Mouse (Mus musculus) liver, embryonic 12.5 days (tissue): ENCODE results near the gene Larp1b. TPM values are rescaled to one million over a fixed set of nuclear protein-coding genes. Genes with fewer than 3 reads are reported as not detected.

ENCODE experiments used
- ATAC-seq: fragments of 200-750 bp; cut with Nextera tagmentation; 2 replicates; pipeline ENCODE4 v1.8.0; 2017; ENCODE audit warnings: moderate number of reproducible peaks, mild to moderate bottlenecking, moderate library complexity
- H3K27ac ChIP-seq: fragments of 300-500 bp; sonication (generic); 2 replicates; pipeline ENCODE4 v1.5.1; 2016; ENCODE audit warnings: mild to moderate bottlenecking
- H3K27me3 ChIP-seq: fragments of 300-500 bp; sonication (generic); replicated peaks from 2 replicates; pipeline ENCODE4 v1.6.1; 2016; ENCODE audit warnings: mild to moderate bottlenecking, moderate library complexity
- H3K36me3 ChIP-seq: fragments of 300-500 bp; sonication (generic); 2 replicates; pipeline ENCODE4 v1.6.1; 2016; ENCODE audit warnings: mild to moderate bottlenecking, moderate library complexity
- H3K4me1 ChIP-seq: fragments of 300-500 bp; sonication (generic); 2 replicates; pipeline ENCODE4 v1.6.1; 2016
- H3K4me2 ChIP-seq: fragments of 300-500 bp; sonication (generic); 2 replicates; pipeline ENCODE4 v1.6.1; 2016; ENCODE audit warnings: mild to moderate bottlenecking, moderate library complexity
- H3K4me3 ChIP-seq: fragments of 300-500 bp; sonication (generic); 2 replicates; pipeline ENCODE4 v1.5.1; 2016; ENCODE audit warnings: mild to moderate bottlenecking, moderate library complexity
- H3K9ac ChIP-seq: fragments of 300-500 bp; sonication (generic); 2 replicates; pipeline ENCODE4 v1.6.1; 2016; ENCODE audit warnings: mild to moderate bottlenecking, moderate library complexity
- H3K9me3 ChIP-seq: fragments of 300-500 bp; sonication (generic); replicated peaks from 2 replicates; pipeline ENCODE4 v1.6.1; 2016; ENCODE audit warnings: mild to moderate bottlenecking, moderate library complexity
- WGBS: fragments of 180-500 bp; shearing (Covaris S2); methylation state at CpG from one replicate; pipeline ENCODE4 v1.1.7; 2016; ENCODE audit not compliant: insufficient replicate concordance; 5-methylcytosine and 5-hydroxymethylcytosine counted together
- polyA plus RNA-seq: library from polyadenylated mRNA; unstranded; fragments of >200 nt; fragmentation: Nextera tagmentation; extraction: Ambion mirVana; gene quantifications from 2 replicates; pipeline ENCODE4 v1.2.1, GENCODE M21; 2016

Gene Larp1b
- polyA plus RNA-seq, 1 experiment from 2014 or later = 10.2 TPM

DNA sequence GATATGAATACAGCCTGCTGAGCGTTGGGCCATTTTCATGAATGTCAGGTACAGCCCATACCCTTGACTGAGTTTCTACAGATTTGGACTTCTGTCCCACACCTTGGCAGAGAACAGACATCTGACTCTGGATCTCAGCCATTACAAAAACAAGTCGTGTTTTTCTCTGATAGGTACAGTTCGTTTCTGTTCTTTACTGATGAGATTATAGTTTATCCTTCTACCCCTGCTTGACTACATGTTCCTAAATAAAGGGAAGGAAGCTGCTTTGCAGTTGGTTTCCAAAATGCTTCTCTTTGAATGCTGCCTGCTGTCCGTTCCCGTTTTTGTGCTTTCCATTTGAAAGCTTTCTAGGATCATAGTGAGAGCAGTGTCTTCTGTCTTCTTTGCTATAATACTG is 37.9 kb downstream of the Larp1b start:
- ATAC-seq = no peak
- H3K36me3 ChIP-seq = no peaks in the 10 kb centered on the region
- H3K4me3 ChIP-seq = no peak overlapping the region
- no peaks in the 10 kb centered on the region for H3K9me3 ChIP-seq
- H3K27ac ChIP-seq = no peak overlapping the region
- no peaks in the 10 kb centered on the region for H3K27me3 ChIP-seq
- 56% methylated on average over 5 of the region's 5 CpGs for WGBS
- no peak overlapping the region for H3K4me2 ChIP-seq
- H3K4me1 ChIP-seq = no peaks in the 10 kb centered on the region
- no peak overlapping the region for H3K9ac ChIP-seq

DNA sequence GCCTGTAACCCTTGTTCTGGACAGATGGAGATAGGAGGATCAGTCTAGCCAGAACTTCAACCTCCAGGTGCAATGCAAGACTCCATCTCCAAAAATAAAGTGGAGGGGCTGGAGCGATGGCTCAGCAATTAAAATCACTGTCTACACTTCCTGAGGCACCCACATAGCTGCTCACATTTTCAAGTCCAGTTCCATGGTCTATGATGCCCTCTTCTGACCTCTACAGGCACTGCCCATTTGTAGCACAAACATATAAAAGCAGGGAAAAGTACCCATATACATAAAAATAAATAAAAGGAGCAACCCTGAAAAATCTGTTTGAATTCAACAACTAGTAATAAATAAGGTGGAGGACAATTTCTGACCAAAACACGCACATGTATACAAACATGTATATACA is 39.1 kb downstream of the Larp1b start:
- H3K9me3 ChIP-seq = no peaks in the 10 kb centered on the region
- no peaks in the 10 kb centered on the region for H3K36me3 ChIP-seq
- ATAC-seq = no peak
- no peak overlapping the region for H3K9ac ChIP-seq
- H3K4me1 ChIP-seq = no peaks in the 10 kb centered on the region
- no peak overlapping the region for H3K27ac ChIP-seq
- H3K4me3 ChIP-seq = no peak overlapping the region
- H3K4me2 ChIP-seq = no peak overlapping the region
- WGBS = 64% methylated on average over 2 of the region's 2 CpGs
- no peaks in the 10 kb centered on the region for H3K27me3 ChIP-seq

DNA sequence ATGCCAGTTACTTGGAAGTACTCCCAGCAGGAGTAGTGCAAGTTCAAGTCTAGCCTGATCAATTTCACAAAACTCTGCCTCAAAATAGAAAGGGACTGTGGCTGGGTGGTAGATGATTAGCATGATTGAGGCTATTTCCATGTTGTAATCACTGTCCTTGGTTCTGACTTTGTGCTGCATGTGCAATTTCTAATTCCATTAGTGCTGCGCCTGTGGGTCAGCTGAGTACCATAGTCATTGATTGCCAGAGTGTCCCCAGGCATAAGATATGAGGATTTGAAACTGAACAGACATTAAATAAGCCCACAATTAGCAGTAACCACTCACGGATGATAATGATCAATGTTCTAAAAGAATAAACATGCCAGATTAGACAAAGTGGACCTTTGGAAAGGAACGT is 41.9 kb downstream of the Larp1b start:
- H3K4me3 ChIP-seq = no peak overlapping the region
- ATAC-seq = no peak
- no peak overlapping the region for H3K9ac ChIP-seq
- H3K27ac ChIP-seq = no peak overlapping the region
- no peaks in the 10 kb centered on the region for H3K9me3 ChIP-seq
- 64% methylated on average over 3 of the region's 3 CpGs for WGBS
- H3K27me3 ChIP-seq = no peaks in the 10 kb centered on the region
- no peaks in the 10 kb centered on the region for H3K36me3 ChIP-seq
- H3K4me1 ChIP-seq = no peaks in the 10 kb centered on the region
- H3K4me2 ChIP-seq = no peak overlapping the region

DNA sequence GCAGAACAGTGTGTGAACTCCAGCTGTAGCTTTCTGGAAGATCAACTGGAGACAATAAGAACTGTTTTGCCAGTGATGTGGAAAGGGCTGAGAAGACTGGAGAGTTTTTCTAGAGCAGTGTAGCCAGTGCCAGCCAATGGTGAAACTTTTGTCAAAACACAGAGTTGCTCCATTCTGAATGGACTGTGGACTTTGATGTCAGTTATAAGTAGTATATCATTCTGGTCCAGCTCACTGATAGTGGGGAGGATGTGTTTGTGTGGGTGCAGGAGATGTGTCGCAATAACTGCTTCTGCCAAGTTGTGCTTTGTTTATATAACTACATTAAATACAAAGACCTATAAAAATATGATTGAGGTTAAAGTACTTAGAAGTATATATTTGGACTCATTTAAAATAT is 45.5 kb downstream of the Larp1b start:
- Histone ChIP-seq H3K27me3 (no peaks in the 10 kb centered on the region), H3K9ac (no peak overlapping the region), H3K4me1 (no peaks in the 10 kb centered on the region), H3K9me3 (no peaks in the 10 kb centered on the region), H3K27ac (no peak overlapping the region), H3K36me3 (no peaks in the 10 kb centered on the region), H3K4me3 (no peak overlapping the region), H3K4me2 (no peak overlapping the region)
- no peak for ATAC-seq
- 77% methylated on average over 1 of the region's 1 CpGs for WGBS

DNA sequence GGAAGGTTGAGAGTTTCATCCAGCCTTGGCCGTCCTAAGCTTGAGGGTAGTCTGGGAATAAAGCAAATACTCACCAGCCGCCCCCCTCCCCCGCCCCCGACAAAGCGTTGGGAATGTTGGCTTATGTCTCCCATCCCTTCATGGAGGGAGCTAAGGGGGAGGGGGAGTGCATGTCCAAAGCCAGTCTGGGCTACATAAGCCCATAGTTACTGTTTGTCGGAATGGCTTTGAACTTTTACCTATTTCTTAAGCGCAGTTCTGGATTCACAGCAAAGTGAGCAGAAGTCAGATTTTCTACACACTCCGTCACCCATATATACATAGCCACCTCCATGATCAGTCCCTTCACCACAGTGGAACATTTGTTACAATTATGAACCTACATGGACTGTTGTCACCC is 59.7 kb downstream of the Larp1b start:
- ATAC-seq = no peak
- no peaks in the 10 kb centered on the region for H3K9me3 ChIP-seq
- WGBS = 77% methylated on average over 8 of the region's 8 CpGs
- no peak overlapping the region for H3K4me3 ChIP-seq
- H3K27ac ChIP-seq = no peak overlapping the region
- H3K4me1 ChIP-seq = no peaks in the 10 kb centered on the region
- no peaks in the 10 kb centered on the region for H3K27me3 ChIP-seq
- H3K4me2 ChIP-seq = no peak overlapping the region
- no peak overlapping the region for H3K9ac ChIP-seq
- H3K36me3 ChIP-seq = no peaks in the 10 kb centered on the region

DNA sequence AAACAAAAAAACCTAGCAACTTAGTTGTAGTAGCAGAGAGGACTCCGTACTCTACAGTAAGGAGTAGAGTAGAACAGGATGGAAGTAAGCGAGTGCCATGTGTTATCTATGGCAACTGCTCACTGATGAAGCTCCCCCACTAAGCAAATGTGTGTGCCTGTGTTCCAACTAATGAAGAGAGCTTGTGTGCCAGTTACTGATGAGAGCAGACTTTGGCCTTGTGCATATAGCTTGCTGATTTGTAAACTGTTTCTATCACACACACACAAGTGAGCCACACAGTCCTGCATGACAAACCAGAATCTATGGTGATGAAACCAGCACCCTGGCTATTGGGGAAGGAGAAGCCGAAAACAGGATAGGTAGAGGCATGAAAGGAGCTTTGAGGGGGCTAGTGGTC is 60.4 kb downstream of the Larp1b start:
- no peaks in the 10 kb centered on the region for H3K36me3 ChIP-seq
- H3K9ac ChIP-seq = no peak overlapping the region
- no peak overlapping the region for H3K4me2 ChIP-seq
- ATAC-seq = no peak
- H3K27ac ChIP-seq = no peak overlapping the region
- no peaks in the 10 kb centered on the region for H3K27me3 ChIP-seq
- WGBS = 89% methylated on average over 3 of the region's 3 CpGs
- no peak overlapping the region for H3K4me3 ChIP-seq
- H3K4me1 ChIP-seq = no peaks in the 10 kb centered on the region
- H3K9me3 ChIP-seq = no peaks in the 10 kb centered on the region

DNA sequence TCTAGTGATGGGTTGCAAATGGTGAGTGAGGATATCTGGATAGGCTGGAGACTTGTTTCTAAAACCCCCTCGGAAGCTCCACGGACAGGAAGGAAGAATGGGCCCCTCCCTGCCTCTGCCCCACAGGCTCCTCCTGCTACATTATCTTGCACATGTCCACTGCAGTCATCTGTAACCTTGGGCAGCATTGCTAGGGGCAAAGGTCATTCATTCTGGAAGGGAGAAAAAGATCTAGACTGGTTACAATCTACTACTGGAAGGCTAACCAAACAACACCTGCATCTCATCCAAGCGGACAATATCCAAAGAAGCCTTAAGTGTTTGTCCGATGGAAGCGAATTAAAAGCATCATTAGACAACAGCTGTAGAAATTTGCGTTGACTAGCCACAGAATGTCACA is 61.1 kb downstream of the Larp1b start:
- H3K27me3 ChIP-seq = no peaks in the 10 kb centered on the region
- H3K4me1 ChIP-seq = no peaks in the 10 kb centered on the region
- H3K4me3 ChIP-seq = no peak overlapping the region
- WGBS = 63% methylated on average over 6 of the region's 6 CpGs
- no peak overlapping the region for H3K9ac ChIP-seq
- no peak for ATAC-seq
- no peak overlapping the region for H3K27ac ChIP-seq
- no peaks in the 10 kb centered on the region for H3K36me3 ChIP-seq
- H3K4me2 ChIP-seq = no peak overlapping the region
- no peaks in the 10 kb centered on the region for H3K9me3 ChIP-seq

DNA sequence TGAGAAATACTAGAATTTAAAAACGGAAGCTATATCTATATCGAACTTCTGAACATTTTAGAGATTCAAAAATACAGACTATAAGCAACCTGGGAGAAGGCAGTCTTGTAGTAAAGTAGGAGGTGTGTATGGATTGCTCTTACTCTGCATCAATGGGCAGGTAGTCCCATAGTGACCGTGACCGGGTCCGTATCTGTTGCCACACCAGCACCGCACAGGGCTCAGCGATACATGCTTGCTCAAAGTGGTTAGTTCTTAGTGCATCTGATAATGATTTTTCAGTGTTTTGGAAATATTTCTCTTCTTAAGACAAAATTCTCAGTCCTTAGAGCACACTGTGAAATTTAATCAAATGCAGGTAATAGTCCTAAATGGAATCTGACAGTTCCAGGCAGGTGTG is 62.8 kb downstream of the Larp1b start:
- Histone ChIP-seq H3K27me3 (no peaks in the 10 kb centered on the region), H3K4me2 (no peak overlapping the region), H3K4me3 (no peak overlapping the region), H3K9me3 (no peaks in the 10 kb centered on the region), H3K9ac (no peak overlapping the region), H3K36me3 (no peaks in the 10 kb centered on the region), H3K27ac (no peak overlapping the region), H3K4me1 (no peaks in the 10 kb centered on the region)
- ATAC-seq = no peak
- 82% methylated on average over 7 of the region's 7 CpGs for WGBS

DNA sequence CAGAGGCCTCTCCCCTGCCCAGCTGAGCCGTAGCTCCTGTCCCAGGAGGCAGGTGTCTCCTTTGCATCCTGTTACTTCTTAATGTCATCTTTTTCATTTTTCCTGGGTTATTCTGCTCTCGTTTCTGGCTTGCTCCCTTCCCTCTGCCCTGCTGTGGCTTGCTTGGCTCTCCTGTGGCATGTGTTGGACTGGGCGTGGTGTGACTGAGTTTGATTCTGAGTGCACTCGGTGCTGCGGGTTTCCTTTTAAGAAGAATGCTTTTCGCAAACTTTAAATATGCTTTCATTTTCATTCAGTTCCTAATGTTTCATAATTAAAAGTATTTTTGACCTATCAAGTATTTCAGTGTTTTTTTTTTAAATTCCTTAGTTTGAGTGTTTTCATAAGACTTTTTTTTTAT is 65.3 kb downstream of the Larp1b start:
- no peak for ATAC-seq
- Histone ChIP-seq H3K4me3 (no peak overlapping the region), H3K9ac (no peak overlapping the region), H3K36me3 (no peaks in the 10 kb centered on the region), H3K27ac (no peak overlapping the region), H3K9me3 (no peaks in the 10 kb centered on the region), H3K4me1 (no peaks in the 10 kb centered on the region), H3K4me2 (no peak overlapping the region), H3K27me3 (no peaks in the 10 kb centered on the region)
- 63% methylated on average over 6 of the region's 6 CpGs for WGBS

DNA sequence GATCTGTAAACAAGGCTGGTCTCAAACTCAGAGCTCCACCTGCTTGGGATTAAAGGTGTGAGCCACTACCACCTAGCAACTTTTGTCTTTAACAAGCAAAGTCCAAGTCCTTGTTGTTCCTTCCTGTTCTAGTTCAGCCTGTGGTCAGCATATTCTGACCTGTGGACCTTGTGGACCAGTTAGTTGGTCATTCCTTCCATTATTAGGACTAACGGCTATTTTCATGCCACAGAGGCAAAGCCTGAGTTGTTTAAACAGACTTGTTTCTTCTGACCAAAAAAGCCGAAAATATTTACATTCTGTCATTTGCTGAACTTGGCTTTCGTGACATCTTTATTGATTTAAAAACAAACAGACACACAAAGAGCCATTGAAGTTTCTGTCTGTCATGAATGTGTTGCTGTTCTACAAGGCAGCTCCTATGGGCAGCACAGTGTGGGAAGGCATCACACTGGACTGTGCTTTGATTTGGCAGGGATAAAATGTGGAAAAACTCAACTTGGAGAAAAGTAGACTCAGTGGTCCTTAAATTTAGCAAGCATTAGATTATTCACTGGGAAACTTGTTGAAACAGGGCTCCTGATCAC is 68.5 kb downstream of the Larp1b start:
- WGBS = 59% methylated on average over 3 of the region's 3 CpGs
- Histone ChIP-seq H3K27me3 (no peaks in the 10 kb centered on the region), H3K27ac (no peak overlapping the region), H3K9me3 (no peaks in the 10 kb centered on the region), H3K4me1 (no peaks in the 10 kb centered on the region), H3K4me2 (no peak overlapping the region), H3K9ac (no peak overlapping the region), H3K4me3 (no peak overlapping the region), H3K36me3 (no peaks in the 10 kb centered on the region)
- no peak for ATAC-seq

DNA sequence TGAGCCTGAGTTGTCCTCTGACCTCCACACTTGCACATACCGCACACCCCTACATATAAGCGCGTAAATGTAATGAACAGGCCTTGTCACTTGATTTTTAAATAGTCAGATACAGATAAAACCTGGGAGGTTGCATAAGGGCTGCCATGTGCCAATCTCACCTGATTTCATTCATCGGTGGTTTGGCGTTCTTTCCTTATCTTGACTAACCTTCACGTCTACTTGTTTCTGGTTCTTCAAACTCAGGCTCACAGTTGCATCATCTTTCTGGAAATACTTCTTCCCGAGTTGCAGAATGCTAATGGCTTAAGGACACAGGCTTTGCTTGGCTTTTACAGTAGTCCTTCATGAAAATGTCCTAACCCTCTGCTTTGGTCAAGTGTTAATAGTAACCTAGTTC is 71.1 kb downstream of the Larp1b start:
- H3K36me3 ChIP-seq = no peaks in the 10 kb centered on the region
- no peak overlapping the region for H3K4me3 ChIP-seq
- H3K4me1 ChIP-seq = no peaks in the 10 kb centered on the region
- no peak overlapping the region for H3K27ac ChIP-seq
- WGBS = 57% methylated on average over 7 of the region's 7 CpGs
- no peaks in the 10 kb centered on the region for H3K27me3 ChIP-seq
- ATAC-seq = no peak
- H3K9me3 ChIP-seq = no peaks in the 10 kb centered on the region
- no peak overlapping the region for H3K4me2 ChIP-seq
- no peak overlapping the region for H3K9ac ChIP-seq

DNA sequence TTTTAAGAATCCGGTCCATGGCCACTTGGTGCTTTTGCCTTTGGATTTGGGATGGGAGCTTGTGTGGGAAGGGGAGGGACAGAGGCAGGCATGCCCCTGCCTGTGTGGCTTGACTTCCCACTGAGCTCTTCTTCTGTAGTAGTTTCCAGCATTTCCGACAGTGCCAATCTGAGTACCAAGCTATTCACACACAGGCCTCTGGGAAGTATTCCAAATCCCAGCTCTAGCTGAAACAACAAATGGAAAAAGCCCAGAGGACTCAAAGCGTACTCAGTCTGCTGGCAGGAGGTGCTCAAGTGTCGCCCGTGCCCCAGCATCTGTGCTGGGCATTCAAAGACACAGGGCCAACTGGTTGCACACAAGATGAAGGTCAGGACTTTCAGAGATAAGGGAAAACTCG is 72.4 kb downstream of the Larp1b start:
- Histone ChIP-seq H3K4me2 (no peak overlapping the region), H3K9me3 (no peaks in the 10 kb centered on the region), H3K36me3 (no peaks in the 10 kb centered on the region), H3K9ac (no peak overlapping the region), H3K27ac (no peak overlapping the region), H3K4me3 (no peak overlapping the region), H3K27me3 (no peaks in the 10 kb centered on the region), H3K4me1 (no peaks in the 10 kb centered on the region)
- WGBS = 64% methylated on average over 6 of the region's 6 CpGs
- no peak for ATAC-seq

DNA sequence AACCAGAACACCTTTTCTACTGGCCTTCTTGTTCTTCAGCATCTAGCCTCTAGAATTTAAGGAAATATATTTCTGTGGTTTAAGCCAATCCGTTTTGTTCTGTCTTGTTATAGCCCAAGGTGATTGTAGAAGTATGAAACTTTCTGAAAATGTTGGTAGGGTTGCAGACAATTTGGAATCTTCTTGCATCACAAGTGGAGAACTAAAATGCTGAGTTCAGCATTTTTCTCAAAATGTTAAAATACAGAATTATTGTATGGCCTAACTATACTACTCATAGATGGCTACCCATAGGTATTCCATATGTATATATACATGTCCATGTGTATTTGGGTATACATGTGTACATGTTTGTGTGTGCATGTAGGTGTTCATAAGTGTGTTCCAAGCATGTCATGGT is 81.1 kb downstream of the Larp1b start:
- no peak for ATAC-seq
- no peak overlapping the region for H3K4me3 ChIP-seq
- 53% methylated on average over 1 of the region's 1 CpGs for WGBS
- H3K4me2 ChIP-seq = no peak overlapping the region
- H3K4me1 ChIP-seq = no peaks in the 10 kb centered on the region
- H3K36me3 ChIP-seq = no peaks in the 10 kb centered on the region
- no peak overlapping the region for H3K27ac ChIP-seq
- H3K9ac ChIP-seq = no peak overlapping the region
- no peaks in the 10 kb centered on the region for H3K27me3 ChIP-seq
- H3K9me3 ChIP-seq = no peaks in the 10 kb centered on the region
